Mouse (Mus musculus): ENCODE results near the gene Lgals7. TPM values are rescaled to one million over a fixed set of nuclear protein-coding genes. Genes with fewer than 3 reads are reported as not detected.
"Not testable (repeated sequence)": the region's sequence is repeated elsewhere in the genome, so short reads cannot be mapped to it uniquely, and the experiment has no call there.

Gene Lgals7
- polyA plus RNA-seq, 1 experiment from 2014 or later: 1.0 TPM

DNA sequence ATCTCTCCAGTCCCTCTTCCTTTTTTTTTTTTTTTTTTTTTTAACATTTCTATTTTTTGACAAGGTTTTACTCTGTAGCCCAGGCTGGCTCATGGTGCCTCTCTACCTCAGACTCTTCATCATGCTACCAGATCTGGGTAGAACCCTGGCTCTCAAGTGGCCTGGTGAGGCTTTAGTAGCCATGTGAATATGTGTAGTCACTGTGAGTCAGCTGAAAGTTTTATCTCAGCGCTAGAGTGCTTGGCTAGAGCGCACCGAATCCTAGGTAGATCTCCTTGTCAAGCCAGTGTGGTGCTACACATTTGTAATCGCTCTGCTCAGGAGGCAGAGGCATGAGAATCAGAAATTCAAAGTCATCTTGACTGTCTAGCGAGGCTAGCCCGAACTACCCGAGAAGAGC is 13.5 kb downstream of the Lgals7 start:
- Histone ChIP-seq H3K9ac (no peak overlapping the region), H3K4me3 (ENCODE audit: low read depth, low read length) (no peak overlapping the region), H3K27me3 (ENCODE audit: insufficient read depth, low read length) (no peaks in the 10 kb centered on the region), H3K9me3 (ENCODE audit: low read depth, low read length) (no peaks in the 10 kb centered on the region), H3K4me2 (no peak overlapping the region), H3K4me1 (ENCODE audit: insufficient read depth) (no peaks in the 10 kb centered on the region), H3K27ac (ENCODE audit: low read depth) (no peak overlapping the region), H3K36me3 (ENCODE audit: insufficient read depth) (no peaks in the 10 kb centered on the region)
- no peak for ATAC-seq (ENCODE audit: insufficient read depth)
- no peak for TF ChIP-seq CTCF (IDR thresholded peaks at IDR 0.05; ENCODE audit: low read depth)
- 76% methylated on average over 7 of the region's 7 CpGs for WGBS
- no peak for DNase-seq

DNA sequence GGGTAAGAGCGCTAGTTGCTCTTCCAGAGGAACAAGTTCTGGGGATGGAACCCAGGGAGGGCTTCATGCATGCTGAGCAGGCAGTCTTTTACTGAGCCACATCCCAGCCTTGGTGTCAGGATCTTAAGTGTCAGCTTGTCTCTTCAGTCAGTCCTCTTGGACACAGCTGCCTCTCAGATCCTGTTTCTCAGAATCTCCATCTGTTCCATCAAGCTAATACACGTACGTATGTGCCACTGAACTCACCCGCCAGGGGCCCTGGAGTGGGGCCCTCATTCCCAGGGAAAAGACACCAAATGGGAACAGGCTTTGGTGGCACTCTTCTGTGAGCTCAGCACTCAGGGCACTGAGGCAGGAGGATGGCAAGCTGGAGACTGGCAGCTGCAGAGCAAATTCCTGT is 14.2 kb downstream of the Lgals7 start:
- Histone ChIP-seq H3K4me3 (ENCODE audit: low read depth, low read length) (no peak overlapping the region), H3K9me3 (ENCODE audit: low read depth, low read length) (no peaks in the 10 kb centered on the region), H3K4me1 (ENCODE audit: insufficient read depth) (no peaks in the 10 kb centered on the region), H3K27me3 (ENCODE audit: insufficient read depth, low read length) (no peaks in the 10 kb centered on the region), H3K36me3 (ENCODE audit: insufficient read depth) (no peaks in the 10 kb centered on the region), H3K4me2 (no peak overlapping the region), H3K27ac (ENCODE audit: low read depth) (no peak overlapping the region), H3K9ac (no peak overlapping the region)
- ATAC-seq (ENCODE audit: insufficient read depth): no peak
- WGBS: 63% methylated on average over 4 of the region's 4 CpGs
- no peak for TF ChIP-seq CTCF (IDR thresholded peaks at IDR 0.05; ENCODE audit: low read depth)
- no peak for DNase-seq

DNA sequence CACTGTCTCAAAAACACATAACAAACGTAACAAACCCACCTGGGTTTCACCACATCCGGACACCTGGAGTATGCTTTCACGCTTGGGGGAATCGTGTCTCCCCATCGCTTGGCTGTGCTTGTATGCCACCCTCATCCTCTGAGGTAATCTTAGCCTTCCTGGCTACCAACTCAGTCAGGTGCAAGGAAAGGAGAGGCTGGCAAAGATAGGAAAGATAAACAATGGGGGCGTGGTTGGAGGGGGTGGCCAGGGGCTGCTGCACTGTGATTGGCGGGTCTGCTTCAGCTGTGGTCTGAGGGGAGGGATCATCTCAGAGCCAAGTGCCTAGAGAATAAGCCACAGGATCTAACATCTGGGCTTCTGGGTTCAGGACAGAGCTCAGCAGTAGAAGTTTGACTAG is 16.0 kb downstream of the Lgals7 start:
- no peaks in the 10 kb centered on the region for H3K27me3 ChIP-seq (ENCODE audit: insufficient read depth, low read length)
- H3K4me1 ChIP-seq (ENCODE audit: insufficient read depth): no peaks in the 10 kb centered on the region
- H3K36me3 ChIP-seq (ENCODE audit: insufficient read depth): no peaks in the 10 kb centered on the region
- ATAC-seq (ENCODE audit: insufficient read depth): no peak
- no peak for TF ChIP-seq CTCF (IDR thresholded peaks at IDR 0.05; ENCODE audit: low read depth)
- H3K4me3 ChIP-seq (ENCODE audit: low read depth, low read length): no peak overlapping the region
- DNase-seq: no peak
- no peak overlapping the region for H3K9ac ChIP-seq
- H3K27ac ChIP-seq (ENCODE audit: low read depth): no peak overlapping the region
- no peak overlapping the region for H3K4me2 ChIP-seq
- H3K9me3 ChIP-seq (ENCODE audit: low read depth, low read length): no peaks in the 10 kb centered on the region
- WGBS: 68% methylated on average over 7 of the region's 7 CpGs

DNA sequence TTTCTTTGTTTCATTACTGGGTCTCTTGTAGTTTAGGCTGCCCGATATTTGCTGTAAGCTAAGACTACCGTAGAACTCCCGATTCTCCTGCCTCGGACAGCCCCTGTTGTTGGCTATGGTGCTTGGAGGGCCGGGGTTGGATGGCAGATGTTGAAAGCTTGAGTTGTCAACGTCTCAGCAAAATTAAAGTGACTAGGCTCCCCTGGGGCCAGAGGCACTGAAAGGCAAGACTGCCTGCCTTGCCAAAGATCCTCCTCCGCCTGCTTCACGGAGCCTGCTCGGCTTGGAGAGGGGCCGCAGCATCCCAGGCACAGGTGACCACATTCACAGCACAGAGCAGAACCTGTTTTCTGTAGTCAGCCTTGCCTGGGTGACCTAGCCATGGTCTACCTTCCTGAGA is 16.9 kb downstream of the Lgals7 start:
- WGBS: 74% methylated on average over 10 of the region's 10 CpGs
- no peak overlapping the region for H3K4me2 ChIP-seq
- H3K9ac ChIP-seq: no peak overlapping the region
- no peak for DNase-seq
- H3K27ac ChIP-seq (ENCODE audit: low read depth): no peak overlapping the region
- no peaks in the 10 kb centered on the region for H3K9me3 ChIP-seq (ENCODE audit: low read depth, low read length)
- TF ChIP-seq CTCF (IDR thresholded peaks at IDR 0.05; ENCODE audit: low read depth): no peak
- no peaks in the 10 kb centered on the region for H3K4me1 ChIP-seq (ENCODE audit: insufficient read depth)
- no peak overlapping the region for H3K4me3 ChIP-seq (ENCODE audit: low read depth, low read length)
- no peaks in the 10 kb centered on the region for H3K36me3 ChIP-seq (ENCODE audit: insufficient read depth)
- H3K27me3 ChIP-seq (ENCODE audit: insufficient read depth, low read length): no peaks in the 10 kb centered on the region
- no peak for ATAC-seq (ENCODE audit: insufficient read depth)

DNA sequence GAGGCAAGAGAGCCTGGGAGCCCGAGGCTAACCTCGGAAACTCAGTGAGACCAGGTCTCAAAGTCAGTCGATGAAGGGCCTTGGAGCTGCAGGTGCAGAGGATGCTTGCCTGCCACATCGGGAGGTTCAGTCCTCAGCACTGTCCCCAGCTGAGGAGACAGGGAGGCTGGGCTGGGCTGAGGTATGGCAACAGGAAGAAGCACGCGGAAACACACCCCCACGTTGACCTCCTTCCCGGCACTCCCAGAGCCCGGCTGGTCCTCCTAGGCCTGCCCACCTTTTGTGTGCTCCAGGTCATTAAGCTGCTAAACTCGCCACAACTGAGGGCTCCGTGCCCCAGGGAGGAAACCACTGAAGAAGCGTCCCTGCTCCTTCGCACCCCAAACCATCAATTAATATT is 17.5 kb downstream of the Lgals7 start, which contains the start of gene Capn12:
Capn12 (plus strand) TSS at position 224 of the 400 bp plus-strand sequence.
- TF ChIP-seq CTCF (IDR thresholded peaks at IDR 0.05; ENCODE audit: low read depth): no peak
- no peaks in the 10 kb centered on the region for H3K4me1 ChIP-seq (ENCODE audit: insufficient read depth)
- no peaks in the 10 kb centered on the region for H3K9me3 ChIP-seq (ENCODE audit: low read depth, low read length)
- WGBS: 43% methylated on average over 13 of the region's 13 CpGs
- DNase-seq (no peak), ATAC-seq (ENCODE audit: insufficient read depth) (no peak)
- no peak within 1 kb of the TSS for H3K27ac ChIP-seq (ENCODE audit: low read depth)
- no peaks in the 10 kb centered on the region for H3K36me3 ChIP-seq (ENCODE audit: insufficient read depth)
- no peak within 1 kb of the TSS for H3K9ac ChIP-seq
- no peaks in the 10 kb centered on the region for H3K27me3 ChIP-seq (ENCODE audit: insufficient read depth, low read length)
- no peak within 1 kb of the TSS for H3K4me2 ChIP-seq
- H3K4me3 ChIP-seq (ENCODE audit: low read depth, low read length): no peak within 1 kb of the TSS

DNA sequence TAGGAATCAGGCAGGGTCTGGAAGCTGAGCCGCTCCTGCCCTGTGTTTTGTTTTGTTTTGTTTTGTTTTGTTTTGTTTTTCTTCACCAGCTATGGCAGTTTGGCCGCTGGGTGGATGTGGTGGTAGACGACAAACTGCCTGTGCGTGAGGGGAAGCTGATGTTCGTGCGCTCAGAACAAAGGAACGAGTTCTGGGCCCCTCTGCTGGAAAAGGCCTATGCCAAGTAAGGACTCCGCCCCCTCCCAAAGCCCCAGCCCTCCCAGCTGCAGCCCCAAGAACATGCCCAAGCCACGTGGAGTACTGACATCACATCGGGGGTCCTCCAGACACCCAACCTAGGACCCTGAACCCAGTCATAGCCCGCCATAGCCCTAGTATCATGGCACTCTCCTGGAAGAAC is 19.4 kb downstream of the Lgals7 start:
- H3K4me3 ChIP-seq (ENCODE audit: low read depth, low read length): no peak overlapping the region
- peaks cover 9% of the 10 kb centered on the region for H3K27me3 ChIP-seq (ENCODE audit: insufficient read depth, low read length)
- H3K9ac ChIP-seq: no peak overlapping the region
- no peak overlapping the region for H3K27ac ChIP-seq (ENCODE audit: low read depth)
- ATAC-seq (ENCODE audit: insufficient read depth) (no peak), DNase-seq (peak; percentile 51)
- no peaks in the 10 kb centered on the region for H3K4me1 ChIP-seq (ENCODE audit: insufficient read depth)
- no peak for TF ChIP-seq CTCF (IDR thresholded peaks at IDR 0.05; ENCODE audit: low read depth)
- 60% methylated on average over 11 of the region's 11 CpGs for WGBS
- H3K36me3 ChIP-seq (ENCODE audit: insufficient read depth): no peaks in the 10 kb centered on the region
- no peaks in the 10 kb centered on the region for H3K9me3 ChIP-seq (ENCODE audit: low read depth, low read length)
- no peak overlapping the region for H3K4me2 ChIP-seq

DNA sequence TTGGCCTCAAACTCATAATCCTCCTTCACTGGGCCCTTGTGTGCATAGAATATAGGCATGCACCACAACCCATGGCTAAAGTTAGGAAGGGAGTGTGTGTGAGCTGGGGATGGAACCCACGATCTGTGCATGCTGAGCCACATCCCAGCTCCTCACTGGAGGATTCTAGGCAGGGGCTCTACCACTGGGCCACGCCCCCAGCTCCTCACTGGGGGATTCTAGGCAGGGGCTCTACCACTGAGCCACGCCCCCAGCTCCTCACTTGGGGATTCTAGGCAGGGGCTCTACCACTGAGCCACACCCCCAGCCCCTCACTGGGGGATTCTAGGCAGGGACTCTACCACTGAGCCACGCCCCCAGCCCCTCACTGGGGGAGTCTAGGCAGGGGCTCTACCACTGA is 20.1 kb downstream of the Lgals7 start:
- not testable (repeated sequence) for H3K4me2 ChIP-seq; H3K4me1 ChIP-seq (ENCODE audit: insufficient read depth); H3K9me3 ChIP-seq (ENCODE audit: low read depth, low read length); ATAC-seq (ENCODE audit: insufficient read depth); DNase-seq; H3K27ac ChIP-seq (ENCODE audit: low read depth); H3K36me3 ChIP-seq (ENCODE audit: insufficient read depth); H3K9ac ChIP-seq; H3K4me3 ChIP-seq (ENCODE audit: low read depth, low read length)
- H3K27me3 ChIP-seq (ENCODE audit: insufficient read depth, low read length): peaks cover 15% of the 10 kb centered on the region
- WGBS: 83% methylated on average over 4 of the region's 4 CpGs

DNA sequence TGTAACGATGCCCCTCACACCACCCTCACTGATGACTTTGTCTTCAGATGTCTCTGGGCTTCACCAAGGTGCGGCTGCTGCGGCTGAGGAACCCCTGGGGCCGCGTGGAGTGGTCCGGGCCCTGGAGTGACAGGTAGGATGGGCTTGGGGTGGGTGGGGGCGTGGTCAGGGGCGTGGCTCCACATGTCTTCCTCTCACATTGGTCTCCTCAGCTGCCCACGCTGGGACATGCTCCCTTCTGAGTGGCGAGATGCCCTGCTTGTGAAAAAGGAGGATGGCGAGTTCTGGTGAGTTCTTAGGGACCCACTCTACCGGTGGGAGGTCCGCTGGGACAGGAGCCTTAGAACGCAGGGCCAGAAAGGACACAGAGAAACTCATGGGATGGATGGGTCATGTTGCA is 22.8 kb downstream of the Lgals7 start:
- DNase-seq (no peak), ATAC-seq (ENCODE audit: insufficient read depth) (no peak)
- H3K27ac ChIP-seq (ENCODE audit: low read depth): no peak overlapping the region
- H3K36me3 ChIP-seq (ENCODE audit: insufficient read depth): 0 out of 2 replicates have a peak, but pooled peaks cover 6% of the 10 kb centered on the region
- peaks cover 30% of the 10 kb centered on the region for H3K27me3 ChIP-seq (ENCODE audit: insufficient read depth, low read length)
- no peak for TF ChIP-seq CTCF (IDR thresholded peaks at IDR 0.05; ENCODE audit: low read depth)
- no peak overlapping the region for H3K9ac ChIP-seq
- no peaks in the 10 kb centered on the region for H3K9me3 ChIP-seq (ENCODE audit: low read depth, low read length)
- WGBS: 19% methylated on average over 14 of the region's 14 CpGs
- H3K4me3 ChIP-seq (ENCODE audit: low read depth, low read length): no peak overlapping the region
- peaks cover 4% of the 10 kb centered on the region; the same call in 1 of the 2 replicates for H3K4me1 ChIP-seq (ENCODE audit: insufficient read depth)
- H3K4me2 ChIP-seq: no peak overlapping the region
